Comparison of ENCODE assay signal across 11 mouse cellular contexts in the genomic region with DNA sequence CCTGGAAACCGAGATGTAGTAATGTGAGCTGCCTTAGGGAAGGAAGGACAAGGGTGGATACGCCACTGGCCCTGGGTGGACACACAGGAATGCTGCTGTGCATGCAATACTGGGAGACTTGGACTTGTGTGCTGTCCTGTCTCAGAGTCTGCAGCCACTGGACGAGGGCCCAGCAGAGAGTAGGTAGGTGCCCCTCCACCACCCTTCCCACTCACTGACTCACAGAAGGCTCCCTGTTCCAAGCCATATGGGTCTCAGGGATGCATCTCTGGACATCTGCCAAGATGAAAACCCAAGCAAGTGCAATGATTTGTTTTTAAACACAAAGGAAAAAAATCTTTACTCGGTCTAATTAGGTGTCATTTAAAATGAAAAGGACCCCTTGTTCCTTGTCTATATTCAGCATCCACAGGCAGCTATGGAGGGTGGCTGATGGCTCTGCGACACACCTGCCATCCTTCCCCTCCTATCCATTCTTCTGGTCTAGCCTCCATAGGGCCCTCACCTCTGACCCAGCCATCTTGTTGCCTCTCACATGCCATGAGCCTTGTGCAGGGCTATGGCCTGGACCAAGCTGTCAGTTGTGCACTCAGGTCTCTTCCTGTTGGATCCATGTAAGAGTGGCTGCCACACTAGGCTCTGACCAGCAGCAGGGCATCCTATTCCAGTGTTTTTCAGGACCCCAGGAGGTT. TPM values are rescaled to one million over a fixed set of nuclear protein-coding genes. Genes with fewer than 3 reads are reported as not detected.
DNase-seq lines count a peak whose midpoint lies in the region; ATAC-seq and TF ChIP-seq lines count a peak whose summit lies in the region.
"Had no signal": no experiment of that assay in that cellular context is flagged by ENCODE, and none has a peak within 500 bp of the region (broad histone marks: within the 10 kb centered on the region; RNA-seq: fewer than 3 reads in every experiment).

No protein-coding gene starts in this region.

- H3K27ac ChIP-seq in forebrain, postnatal 0 days (ENCODE audit: low read depth, low read length), result 0 out of 2 replicates have a peak overlapping the region, but pooled peaks have one; percentile 6
- no peak overlapping the region; the same call in 1 of the 2 replicates for H3K27ac ChIP-seq in forebrain, embryonic 13.5 days
- peak overlapping the region; percentile 5; the same call in 1 of the 2 replicates for H3K27ac ChIP-seq in lung, postnatal 0 days (ENCODE audit: low read length)
- H3K27ac ChIP-seq in heart, embryonic 11.5 days (ENCODE audit: low read depth, low read length), result no peak overlapping the region
- H3K27ac ChIP-seq: liver, embryonic 12.5 days; midbrain, embryonic 12.5 days had no signal

- H3K4me3 ChIP-seq in forebrain, postnatal 0 days (ENCODE audit: low read depth, low read length), result no peak overlapping the region
- H3K4me3 ChIP-seq in forebrain, embryonic 13.5 days, result no peak overlapping the region
- no peak overlapping the region for H3K4me3 ChIP-seq in lung, postnatal 0 days (ENCODE audit: low read depth, low read length)
- no peak overlapping the region for H3K4me3 ChIP-seq in heart, embryonic 11.5 days (ENCODE audit: low read depth, low read length)
- H3K4me3 ChIP-seq: liver, embryonic 12.5 days; midbrain, embryonic 12.5 days had no signal

- no peak for TF ChIP-seq CTCF in forebrain, postnatal 0 days (IDR thresholded peaks at IDR 0.05; ENCODE audit: low read depth)
- TF ChIP-seq CTCF in lung, postnatal 0 days (IDR thresholded peaks at IDR 0.05), result no peak

- TF ChIP-seq EP300 in lung, postnatal 0 days (IDR thresholded peaks at IDR 0.05), result no peak

- no peak for ATAC-seq in forebrain, postnatal 0 days
- ATAC-seq in forebrain, embryonic 13.5 days, result no peak
- ATAC-seq in lung, postnatal 0 days, result no peak
- no peak for ATAC-seq in heart, embryonic 11.5 days (replicated peaks; ENCODE audit: insufficient number of reproducible peaks, low FRiP score, low TSS enrichment)
- ATAC-seq in erythroblast, adult 5-6 weeks (replicated peaks; ENCODE audit: low FRiP score, poor library complexity, severe bottlenecking), result no peak
- ATAC-seq: intestine, postnatal 0 days; liver, embryonic 12.5 days had no signal

- H3K4me1 ChIP-seq in forebrain, postnatal 0 days (ENCODE audit: insufficient read depth), result peaks cover 27% of the 10 kb centered on the region
- peaks cover 39% of the 10 kb centered on the region for H3K4me1 ChIP-seq in forebrain, embryonic 13.5 days
- H3K4me1 ChIP-seq in lung, postnatal 0 days (ENCODE audit: insufficient read depth, low read depth, low read length), result peaks cover 21% of the 10 kb centered on the region
- peaks cover 22% of the 10 kb centered on the region for H3K4me1 ChIP-seq in heart, embryonic 11.5 days (ENCODE audit: control insufficient read depth, insufficient read depth, low read length)

- no peaks in the 10 kb centered on the region for H3K27me3 ChIP-seq in forebrain, postnatal 0 days (ENCODE audit: insufficient read depth, low read length)
- H3K27me3 ChIP-seq in forebrain, embryonic 13.5 days, result peaks cover 26% of the 10 kb centered on the region
- H3K27me3 ChIP-seq in lung, postnatal 0 days (replicated peaks; ENCODE audit: insufficient read depth, low read length), result no peaks in the 10 kb centered on the region
- peaks cover 26% of the 10 kb centered on the region for H3K27me3 ChIP-seq in heart, embryonic 11.5 days (ENCODE audit: control insufficient read depth, insufficient read depth, low read length)

- no peak overlapping the region for H3K9ac ChIP-seq in forebrain, postnatal 0 days
- no peak overlapping the region; the same call in 1 of the 2 replicates for H3K9ac ChIP-seq in forebrain, embryonic 13.5 days
- no peak overlapping the region for H3K9ac ChIP-seq in lung, postnatal 0 days (replicated peaks; ENCODE audit: low read depth)
- no peak overlapping the region for H3K9ac ChIP-seq in heart, embryonic 11.5 days (ENCODE audit: low read depth, low read length)
- H3K9ac ChIP-seq: liver, embryonic 12.5 days; midbrain, embryonic 12.5 days had no signal

- 44% methylated on average over 5 of the region's 5 CpGs for WGBS in forebrain, postnatal 0 days
- WGBS in forebrain, embryonic 13.5 days, result 52% methylated on average over 5 of the region's 5 CpGs
- WGBS in lung, postnatal 0 days, result 38% methylated on average over 5 of the region's 5 CpGs
- WGBS in heart, embryonic 11.5 days (ENCODE audit: insufficient replicate concordance), result 73% methylated on average over 5 of the region's 5 CpGs

- H3K36me3 ChIP-seq in forebrain, postnatal 0 days (ENCODE audit: insufficient read depth), result no peaks in the 10 kb centered on the region
- H3K36me3 ChIP-seq in forebrain, embryonic 13.5 days (ENCODE audit: poor library complexity, severe bottlenecking), result no peaks in the 10 kb centered on the region
- H3K36me3 ChIP-seq in lung, postnatal 0 days (ENCODE audit: insufficient read depth, low read length), result no peaks in the 10 kb centered on the region
- no peaks in the 10 kb centered on the region for H3K36me3 ChIP-seq in heart, embryonic 11.5 days (ENCODE audit: control insufficient read depth, insufficient read depth, low read length)
- H3K36me3 ChIP-seq: liver, embryonic 12.5 days; midbrain, embryonic 12.5 days had no signal

- no peak overlapping the region for H3K4me2 ChIP-seq in forebrain, postnatal 0 days (ENCODE audit: low read depth)
- no peak overlapping the region for H3K4me2 ChIP-seq in forebrain, embryonic 13.5 days
- no peak overlapping the region for H3K4me2 ChIP-seq in lung, postnatal 0 days (replicated peaks; ENCODE audit: low read depth, low read length)
- no peak overlapping the region for H3K4me2 ChIP-seq in heart, embryonic 11.5 days
- H3K4me2 ChIP-seq: liver, embryonic 12.5 days; midbrain, embryonic 12.5 days had no signal

- DNase-seq in forebrain, postnatal 0 days, result no peak
- peak; percentile 35 for DNase-seq in lung, postnatal 0 days (ENCODE audit: low spot score)
- DNase-seq in lung, postnatal 25 days (ENCODE audit: low spot score), result no peak
- peak; percentile 74 for DNase-seq in cerebellum, postnatal 36 days
- peak; percentile 66 to 76 for DNase-seq in right cerebral cortex, postnatal 10 days (ENCODE audit: low spot score in 2 of 2)

- H3K9me3 ChIP-seq in forebrain, postnatal 0 days (ENCODE audit: low read length), result no peaks in the 10 kb centered on the region
- no peaks in the 10 kb centered on the region for H3K9me3 ChIP-seq in forebrain, embryonic 13.5 days (replicated peaks)
- H3K9me3 ChIP-seq in lung, postnatal 0 days (ENCODE audit: low read length), result no peaks in the 10 kb centered on the region
- H3K9me3 ChIP-seq in heart, embryonic 11.5 days (replicated peaks; ENCODE audit: control insufficient read depth, low read length), result no peaks in the 10 kb centered on the region
- H3K9me3 ChIP-seq: liver, embryonic 12.5 days; midbrain, embryonic 12.5 days had no signal

RNA-seq across cellular contexts. Expression of gene Rasgef1a, which starts 59.2 kb away (rescaled TPM):
- 25.2 and 25.4 TPM in 2 replicates for total RNA-seq in forebrain, postnatal 0 days (2014; rRNA removed)
- 9.1 and 13.1 TPM in 2 replicates for polyA plus RNA-seq in forebrain, postnatal 0 days (2015; fragmentation: Nextera tagmentation; extraction: Ambion mirVana)
- 0.57 and 1.5 TPM in 2 replicates for polyA plus RNA-seq in forebrain, embryonic 13.5 days (2015; fragmentation: Nextera tagmentation; extraction: Ambion mirVana)
- polyA plus RNA-seq in lung, postnatal 0 days (2015; fragmentation: Nextera tagmentation; extraction: Ambion mirVana), result 26.3 and 35.2 TPM in 2 replicates
- 0.30 and 0.49 TPM in 2 replicates for polyA plus RNA-seq in heart, embryonic 11.5 days (2014; fragmentation: Nextera tagmentation; extraction: Ambion mirVana)
- not detected in 2 replicates for total RNA-seq in erythroblast, adult 5-6 weeks (2015; ENCODE audit: low replicate concordance)
- 0.09 TPM in 1 of 2 replicates, not detected in the other for total RNA-seq in erythroblast, adult 5-6 weeks (2017; ENCODE audit: low replicate concordance)
- polyA plus RNA-seq: liver, embryonic 12.5 days had no signal

Comparison
In these comparisons a context has a peak if more than half of its experiments do, and no peak if none do; other contexts are left out.
1. DNase-seq: peak in lung, postnatal 0 days (single experiment), cerebellum, postnatal 36 days (2 of 2) and right cerebral cortex, postnatal 10 days (2 of 2); none in forebrain, postnatal 0 days (single experiment) and lung, postnatal 25 days (single experiment).
2. H3K27ac ChIP-seq: peak in forebrain, postnatal 0 days (single experiment) and lung, postnatal 0 days (single experiment); none in forebrain, embryonic 13.5 days (single experiment) and heart, embryonic 11.5 days (single experiment).